Mouse (Mus musculus) adrenal gland, postnatal 36 days (tissue): ENCODE measurements around the gene Defb23. TPM values are rescaled to one million over a fixed set of nuclear protein-coding genes. Genes with fewer than 3 reads are reported as not detected.
"Not testable (repeated sequence)": the region's sequence is repeated elsewhere in the genome, so short reads cannot be mapped to it uniquely, and the experiment has no call there.

Experiments
- DNase-seq, 2 experiments: peaks; one replicate each; pipeline ENCODE4 v3.0.0; 2021; ENCODE audit warnings: mixed read lengths in 1 of 2
- total RNA-seq, 2 experiments: library from RNA; stranded (reverse); gene quantifications; 2 replicates each; pipeline ENCODE4 v1.2.3; 2021

Defb23 gene
- total RNA-seq, 2 experiments from 2014 or later: not detected

DNA sequence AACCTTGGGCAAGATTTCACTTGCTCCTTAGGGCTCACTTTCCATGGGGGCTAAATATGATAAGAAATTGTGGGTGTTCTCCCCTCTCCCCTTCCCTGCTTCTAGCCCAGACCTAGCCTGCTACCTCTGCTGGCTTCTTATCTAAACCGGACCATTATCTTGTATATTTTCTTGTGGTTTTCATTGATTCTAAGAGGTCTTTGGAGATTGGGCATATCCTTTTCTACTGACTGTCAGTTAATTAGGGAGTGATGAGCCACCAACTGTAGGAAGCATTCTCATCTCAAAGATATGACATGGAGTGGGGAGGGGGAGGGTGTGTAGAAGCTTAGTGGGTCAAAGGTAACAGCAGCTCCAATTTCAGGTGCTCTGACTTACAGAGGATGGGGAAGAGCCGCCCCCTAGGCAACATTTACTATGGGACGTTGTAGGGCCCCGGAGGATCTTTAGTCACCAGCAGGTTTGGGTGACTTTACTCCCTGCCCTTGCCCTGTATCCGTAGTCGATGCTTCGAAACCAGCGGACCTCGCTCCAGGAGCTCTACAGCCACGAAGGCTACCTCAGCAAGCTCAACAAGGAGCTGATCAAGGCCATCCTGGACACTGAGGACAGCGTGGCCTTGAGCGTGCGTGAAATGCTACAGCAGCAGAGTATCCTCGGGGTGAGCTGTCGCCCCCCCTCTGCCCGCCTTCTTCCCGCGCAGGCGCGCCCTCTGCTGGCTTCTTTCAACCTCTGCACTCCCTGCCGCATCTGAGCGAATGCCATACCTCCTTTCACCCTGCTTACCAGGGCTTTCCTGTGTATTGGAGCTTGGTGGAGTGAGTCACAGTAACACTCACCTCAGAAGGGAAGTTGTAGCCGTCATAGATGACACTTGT, 27.2 kb downstream of the Defb23 start:
- DNase-seq: peak; percentile 89 to 92

DNA sequence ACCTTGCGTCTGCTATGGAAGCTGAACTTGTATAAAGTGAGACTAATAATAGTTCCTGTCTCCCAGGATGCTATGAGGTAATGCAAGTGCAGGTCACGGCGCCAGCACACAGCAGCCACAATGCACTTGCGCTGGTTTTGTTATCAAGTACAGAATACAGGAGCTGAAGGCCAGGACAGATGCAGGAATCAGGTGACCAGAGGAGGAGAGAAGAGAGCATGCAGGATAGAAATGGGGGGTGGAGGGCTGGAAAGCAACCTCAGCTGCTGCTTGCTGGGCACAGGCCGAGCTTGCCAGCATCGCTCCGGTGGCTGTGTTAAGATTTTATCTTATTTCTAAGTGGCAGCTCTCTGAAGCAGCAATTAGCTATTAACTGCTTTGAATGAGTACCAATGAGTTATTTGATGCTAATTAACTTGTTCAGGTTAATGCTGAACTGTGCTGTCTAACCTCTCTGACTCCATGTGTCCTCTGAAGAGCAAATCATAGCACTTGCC, 28.0 kb downstream of the Defb23 start:
- DNase-seq: no peak

DNA sequence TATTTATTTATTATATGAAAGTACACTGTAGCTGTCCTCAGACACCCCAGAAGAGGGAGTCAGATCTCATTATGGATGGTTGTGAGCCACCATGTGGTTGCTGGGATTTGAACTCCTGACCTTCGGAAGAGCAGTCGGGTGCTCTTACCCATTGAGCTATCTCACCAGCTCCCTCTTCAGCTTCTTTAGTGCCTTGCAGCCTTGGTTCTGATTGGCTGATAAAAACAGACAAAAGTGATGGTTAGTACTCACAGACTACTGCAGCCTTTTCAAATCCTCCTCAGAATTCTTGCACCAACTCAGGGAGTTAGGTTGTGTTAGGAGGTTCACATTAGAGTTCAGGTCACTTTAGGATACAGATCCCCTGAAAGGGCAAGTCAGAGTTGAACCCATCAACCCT, 35.9 kb downstream of the Defb23 start:
- DNase-seq: not testable (repeated sequence)

DNA sequence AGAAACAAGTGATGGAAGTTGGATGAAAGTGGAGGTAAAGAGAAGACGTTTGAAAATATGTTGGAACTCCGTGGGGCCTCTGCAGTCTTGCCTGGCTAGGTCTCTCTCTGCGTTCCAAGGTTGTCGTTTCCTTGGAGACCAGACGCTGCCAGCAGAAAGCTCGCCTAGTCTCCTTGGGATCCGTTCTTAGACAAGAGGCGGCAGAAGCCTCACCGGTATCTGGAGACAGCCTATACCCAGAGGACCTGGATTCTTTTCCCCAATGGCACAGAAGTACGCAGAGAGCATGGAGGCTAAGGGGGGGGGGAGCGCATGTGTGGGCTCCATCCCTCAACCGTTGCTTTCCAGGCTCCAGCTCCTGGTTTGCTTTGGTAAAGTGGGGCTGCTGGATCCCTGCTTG, 36.9 kb downstream of the Defb23 start:
- DNase-seq: peak; percentile 54 to 65

DNA sequence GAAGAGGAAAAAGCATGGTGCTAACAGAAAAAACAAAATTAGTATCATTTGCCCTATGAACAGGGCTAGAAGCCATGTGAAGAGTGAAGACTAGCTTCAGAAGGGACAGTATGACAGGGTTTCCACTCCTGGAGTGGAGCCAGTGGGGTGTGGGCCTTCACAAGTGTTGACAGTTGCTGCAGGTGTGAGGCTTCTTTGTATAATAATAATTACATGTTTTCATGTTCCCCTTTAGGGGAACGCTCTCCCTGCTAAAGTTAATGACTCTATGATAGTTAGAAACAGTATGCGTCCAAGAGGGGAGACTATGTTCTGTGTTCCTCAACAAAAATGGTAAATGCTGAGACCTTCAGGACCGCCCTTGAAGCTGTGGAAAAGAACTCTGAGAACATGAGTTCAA, 48.6 kb downstream of the Defb23 start:
- no peak for DNase-seq

DNA sequence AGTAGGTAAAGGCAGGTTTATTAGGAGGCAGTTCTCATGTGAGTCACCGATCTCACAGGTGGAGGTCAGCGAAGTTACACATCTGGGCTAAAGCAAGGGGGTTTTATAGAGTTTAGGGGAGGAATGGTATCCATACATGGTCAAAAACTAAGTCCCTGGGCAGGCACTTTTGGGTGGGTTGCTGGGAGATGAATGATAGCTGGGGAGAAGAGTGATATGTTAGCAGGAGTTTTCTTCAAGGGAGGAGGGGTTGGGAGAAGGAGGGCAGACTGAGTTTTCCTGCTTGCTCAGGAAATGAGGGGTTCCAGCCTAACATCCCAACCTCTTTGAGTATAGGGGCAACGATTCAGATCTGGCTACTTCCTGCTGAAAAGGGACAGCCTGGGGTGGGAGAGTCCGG, 49.1 kb downstream of the Defb23 start, which contains the start of gene 6820408C15Rik:
Gene 6820408C15Rik, plus strand, starts transcription at position 301 of the 400 bp plus-strand sequence.
- no peak for DNase-seq

DNA sequence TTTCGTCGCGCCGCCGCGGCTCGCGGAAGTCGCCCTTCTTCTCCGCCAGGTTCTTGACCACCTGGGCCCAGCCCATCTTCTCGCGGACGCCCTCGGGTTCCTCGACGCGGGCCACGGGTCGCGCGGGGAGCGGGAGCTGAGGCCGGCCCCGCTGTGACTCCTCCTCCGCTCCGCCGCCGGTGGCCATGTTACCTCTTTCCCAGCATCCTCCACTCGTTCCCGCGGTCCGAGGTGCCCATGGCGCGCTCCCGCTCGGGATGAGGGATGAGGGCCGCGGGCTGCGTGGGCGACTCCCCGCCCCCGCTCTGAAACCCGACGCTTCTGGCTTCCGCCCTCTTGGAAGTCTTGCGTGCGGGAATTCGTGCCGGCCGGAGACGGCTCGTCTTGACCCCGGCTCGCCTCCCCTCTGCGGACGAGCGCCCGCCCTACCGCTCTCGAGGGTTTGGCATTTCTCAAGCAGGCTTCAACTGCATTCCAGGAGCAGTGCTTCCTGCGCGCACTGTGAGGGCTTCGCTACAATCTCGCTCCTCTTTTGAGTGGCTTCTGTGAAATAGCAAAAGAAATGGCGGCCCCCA, 49.7 kb downstream of the Defb23 start, which contains the start of gene Zcchc3:
Gene Zcchc3, minus strand, starts transcription at position 437 of the 575 bp plus-strand sequence.
- DNase-seq: peak; percentile 89 to 92

DNA sequence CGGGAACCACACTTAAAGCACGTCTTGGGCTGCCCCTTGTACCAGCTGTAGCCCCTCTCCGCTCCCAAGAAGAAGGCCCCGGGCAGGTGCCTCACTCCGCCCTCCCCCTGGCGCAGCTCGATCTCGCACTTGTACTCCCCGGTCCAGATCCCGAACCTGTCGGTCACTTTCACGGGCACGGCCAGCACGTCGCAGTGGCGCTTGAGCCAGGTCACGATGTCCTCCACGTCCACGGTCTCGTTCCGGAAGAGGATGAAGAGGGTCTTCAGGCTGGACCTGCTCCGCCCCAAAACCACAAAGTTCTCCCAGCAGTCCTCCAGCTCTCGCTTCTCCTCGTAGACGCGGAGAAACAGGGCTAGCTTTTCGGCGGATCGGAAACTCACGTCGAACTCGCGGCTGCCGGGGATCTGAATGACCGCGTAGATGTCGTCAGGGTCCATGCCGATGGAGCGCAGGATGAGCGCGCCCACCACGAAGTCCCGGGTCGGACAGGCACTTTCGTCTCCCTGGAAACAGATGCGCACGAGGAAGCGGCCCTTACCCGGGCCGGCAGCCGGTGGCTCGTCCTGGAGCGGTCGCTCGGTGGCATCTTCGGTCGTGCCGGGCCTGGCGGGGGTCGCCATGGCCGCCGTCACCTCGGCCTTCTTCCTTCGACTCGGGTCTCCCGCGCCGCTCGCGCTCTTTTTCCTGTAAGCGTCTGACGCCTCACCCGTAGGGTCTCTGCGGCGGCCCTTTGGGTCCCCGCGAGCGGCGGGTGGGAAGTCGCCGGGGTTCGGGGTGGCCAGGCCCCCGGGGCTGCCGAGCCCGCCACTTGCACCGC, 50.4 kb downstream of the Defb23 start:
- peak; percentile 30 to 52 for DNase-seq

DNA sequence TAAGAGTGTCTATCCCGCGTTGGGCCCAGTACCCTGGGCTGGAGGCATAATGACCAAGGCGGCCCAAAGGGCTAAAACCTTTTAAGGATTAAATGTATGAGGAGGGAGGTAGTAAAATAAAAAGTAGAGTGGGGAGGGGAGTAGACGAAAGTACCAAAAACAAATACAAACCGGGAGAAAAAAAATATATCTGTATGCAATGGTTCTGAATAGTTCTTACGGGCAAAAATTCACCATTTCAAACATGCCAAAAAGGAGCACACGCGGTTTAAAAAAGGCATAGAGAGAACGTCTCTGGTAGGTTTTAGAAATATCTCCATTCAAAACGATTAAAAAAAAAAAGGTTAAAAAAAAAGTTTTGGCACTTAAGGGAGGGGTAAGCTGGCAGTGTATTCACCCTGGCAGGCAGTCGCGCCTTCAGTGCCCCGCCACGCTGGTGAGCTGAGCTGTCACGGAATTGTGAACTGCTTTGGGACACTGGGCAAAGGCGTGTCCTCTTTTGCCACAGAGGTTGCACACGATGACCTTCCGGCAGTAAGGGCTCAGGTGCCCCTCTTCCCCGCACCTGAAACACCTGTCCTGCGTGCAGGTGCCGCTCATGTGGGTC, 51.2 kb downstream of the Defb23 start:
- DNase-seq: peak; percentile 27 to 32

DNA sequence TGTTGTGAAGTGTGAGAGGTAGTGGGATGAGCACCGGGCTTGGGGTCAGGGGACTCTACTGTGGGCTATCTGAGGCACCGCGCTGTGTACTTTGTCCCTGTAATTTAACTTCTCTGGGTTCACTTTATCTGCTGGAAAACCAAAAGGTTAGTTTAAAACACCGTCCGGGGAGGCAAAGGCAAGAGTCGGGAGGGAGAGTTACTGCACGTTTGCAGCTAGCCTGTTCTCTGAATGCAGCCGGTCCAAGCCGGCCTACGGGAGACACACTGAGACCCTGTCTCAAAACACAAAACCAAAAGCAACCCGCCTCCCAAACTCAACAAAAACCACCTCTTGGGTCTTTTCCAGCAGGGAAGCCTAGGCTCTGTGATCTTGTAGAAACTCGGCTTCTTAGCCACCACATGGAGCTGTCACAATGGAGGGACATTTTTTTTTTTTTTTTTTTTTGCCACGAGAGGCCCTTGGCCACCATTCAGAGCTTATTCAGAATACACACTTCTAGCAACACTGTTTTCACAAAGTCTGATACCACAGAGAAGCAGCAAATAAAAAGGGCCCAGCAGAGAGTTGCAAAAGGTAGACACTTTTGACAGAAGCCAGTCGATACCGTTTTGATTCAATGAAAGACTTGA, 51.8 kb downstream of the Defb23 start:
- DNase-seq: no peak

DNA sequence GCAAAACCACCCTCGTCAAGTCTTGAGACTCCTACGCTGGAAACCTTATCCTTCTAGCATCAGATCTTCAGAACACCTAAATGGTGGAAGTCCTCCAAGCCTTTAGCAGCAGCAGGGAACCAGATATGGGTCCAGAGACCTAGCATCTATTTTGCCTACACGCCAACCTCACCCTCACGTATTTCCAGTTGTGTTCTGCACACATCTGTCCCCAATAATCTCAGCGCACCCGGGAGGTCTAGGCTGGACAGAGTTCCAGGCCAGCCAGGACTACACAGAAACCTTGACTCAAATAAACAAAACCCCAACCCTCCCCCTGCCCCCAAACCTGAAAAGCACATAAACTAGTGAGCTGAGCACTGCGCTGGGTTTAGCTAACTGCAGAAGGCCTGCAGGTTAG, 52.9 kb downstream of the Defb23 start:
- DNase-seq: no peak

DNA sequence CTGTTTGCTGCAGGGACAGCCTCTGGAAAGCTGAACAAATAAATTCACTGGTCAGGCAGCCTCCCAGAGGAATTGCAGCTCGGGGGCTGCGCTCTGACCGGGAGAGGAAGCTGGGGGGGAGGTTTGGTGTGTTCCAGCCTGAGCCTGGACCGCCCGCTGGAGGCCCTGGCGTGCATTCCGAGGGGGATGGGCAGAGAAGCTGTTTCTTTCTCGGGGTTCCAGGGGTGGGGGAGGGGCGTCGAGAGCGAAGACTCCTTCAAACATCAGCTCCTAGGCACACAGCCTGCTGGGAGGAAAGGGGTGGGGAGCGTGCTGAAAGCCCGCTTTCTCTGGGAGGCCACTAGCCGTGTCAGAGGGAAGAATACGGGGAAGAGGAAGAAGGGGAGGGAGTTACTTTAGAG, 53.4 kb downstream of the Defb23 start:
- peak; percentile 43 to 72 for DNase-seq

DNA sequence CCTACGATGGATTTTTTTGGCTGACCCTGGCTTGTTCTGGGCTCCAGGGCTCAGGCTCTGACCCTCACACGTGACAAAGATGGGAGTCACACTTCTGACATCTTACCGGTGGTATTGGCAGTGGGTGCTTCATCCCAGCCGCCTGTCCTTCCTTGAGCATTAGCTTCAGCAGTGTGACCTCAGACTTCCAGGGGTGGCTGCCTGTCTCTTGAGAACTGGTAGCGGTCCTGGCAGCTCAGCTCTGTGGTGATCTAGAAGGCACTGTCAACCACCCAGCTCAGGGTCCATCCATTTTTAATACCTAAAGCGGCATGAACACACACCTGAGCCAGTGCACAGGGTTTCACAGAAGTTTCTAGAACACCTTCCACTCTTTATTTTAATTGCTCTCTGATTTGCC, 54.6 kb downstream of the Defb23 start:
- no peak for DNase-seq

Other genes starting within 250 kb of the Defb23 start
- 100 to 1,000 TPM in 1 of 2 experiments, 10 to 100 TPM in 1; 97.8 to 105 TPM for gene Csnk2a1, start 237.8 kb downstream of the Defb23 start, total RNA-seq
- gene Tbc1d20, start 170.8 kb downstream of the Defb23 start, total RNA-seq: 100 to 1,000 TPM; 125 to 135 TPM
- gene Rbck1, start 132.0 kb downstream of the Defb23 start, total RNA-seq: 10 to 100 TPM; 85.1 to 94.5 TPM
- 10 to 100 TPM in 1 of 2 experiments, 1 to 10 TPM in 1; 4.6 to 19.9 TPM for gene Trib3, start 120.6 kb downstream of the Defb23 start, total RNA-seq
- 1 to 10 TPM; 2.3 to 2.5 TPM for gene Nrsn2, start 88.0 kb downstream of the Defb23 start, total RNA-seq
- 10 to 100 TPM in 1 of 2 experiments, 1 to 10 TPM in 1; 8.3 to 12.9 TPM for gene Sox12, start 66.6 kb downstream of the Defb23 start, total RNA-seq
- gene Zcchc3, start 49.6 kb downstream of the Defb23 start, total RNA-seq: 1 to 10 TPM; 6.8 to 8.7 TPM
- gene 6820408C15Rik, start 49.0 kb downstream of the Defb23 start, total RNA-seq: under 1 TPM; 0.17 to 0.26 TPM
- not detected for gene Defb20, start 12.4 kb upstream of the Defb23 start, total RNA-seq
- not detected for gene Defb22, start 25.5 kb upstream of the Defb23 start, total RNA-seq
- not detected for gene Defb26, start 47.1 kb upstream of the Defb23 start, total RNA-seq
- not detected for gene Defb28, start 53.6 kb upstream of the Defb23 start, total RNA-seq
- gene Defb29, start 75.5 kb upstream of the Defb23 start, total RNA-seq: not detected
- not detected for gene Gm17416, start 104.7 kb upstream of the Defb23 start, total RNA-seq
- gene Defb21, start 108.1 kb upstream of the Defb23 start, total RNA-seq: not detected
- 1 to 10 TPM in 1 of 2 experiments, not detected in 1; 1.3 TPM for gene Defb19, start 115.7 kb upstream of the Defb23 start, total RNA-seq
- not detected for gene Defb45, start 134.8 kb upstream of the Defb23 start, total RNA-seq
- 1 to 10 TPM in 1 of 2 experiments, not detected in 1; 1.3 TPM for gene Defb36, start 139.7 kb upstream of the Defb23 start, total RNA-seq
- 1 to 10 TPM in 1 of 2 experiments, not detected in 1; 2.2 TPM for gene Defb25, start 158.4 kb upstream of the Defb23 start, total RNA-seq
- gene Rem1, start 162.3 kb upstream of the Defb23 start, total RNA-seq: 10 to 100 TPM in 1 of 2 experiments, 1 to 10 TPM in 1; 9.3 to 13.2 TPM
- gene H13, start 204.8 kb upstream of the Defb23 start, total RNA-seq: 100 to 1,000 TPM; 169 to 173 TPM
- gene Mcts2, start 222.4 kb upstream of the Defb23 start, total RNA-seq: 10 to 100 TPM; 27.2 to 31.7 TPM